Mouse (Mus musculus): ENCODE measurements around the gene Psma6. TPM values are rescaled to one million over a fixed set of nuclear protein-coding genes. Genes with fewer than 3 reads are reported as not detected.

The Psma6 gene
- polyA plus RNA-seq, 1 experiment from 2014 or later: 378 TPM

GRCm38 (mm10) chr12:55460900-55461299, 76.9 kb downstream of the Psma6 start:
- Histone ChIP-seq H3K36me3 (no peaks in the 10 kb centered on the region), H3K9me3 (no peaks in the 10 kb centered on the region), H3K4me1 (peaks cover 63% of the 10 kb centered on the region), H3K4me3 (no peak overlapping the region), H3K9ac (no peak overlapping the region), H3K4me2 (no peak overlapping the region), H3K27me3 (no peaks in the 10 kb centered on the region), H3K27ac (peak overlapping the region; percentile 85)
- 43% methylated on average over 4 of the region's 4 CpGs for WGBS
- no peak for ATAC-seq (ENCODE audit: insufficient number of reproducible peaks, low FRiP score, low TSS enrichment, low read depth)

- H3K9ac ChIP-seq: no peak overlapping the region
- H3K4me3 ChIP-seq: no peak overlapping the region
- no peaks in the 10 kb centered on the region for H3K27me3 ChIP-seq
- peaks cover 68% of the 10 kb centered on the region for H3K4me1 ChIP-seq
- no peaks in the 10 kb centered on the region for H3K9me3 ChIP-seq
- H3K27ac ChIP-seq: peak overlapping the region; percentile 85
- H3K4me2 ChIP-seq: 0 out of 2 replicates have a peak overlapping the region, but pooled peaks have one; percentile 2
- WGBS: 28% methylated on average over 6 of the region's 6 CpGs
- peak; percentile 53 for ATAC-seq (ENCODE audit: insufficient number of reproducible peaks, low FRiP score, low TSS enrichment, low read depth)
- no peaks in the 10 kb centered on the region for H3K36me3 ChIP-seq
Measured at GRCm38 (mm10) chr12:55461767-55462166, 77.7 kb downstream of the Psma6 start.

DNA sequence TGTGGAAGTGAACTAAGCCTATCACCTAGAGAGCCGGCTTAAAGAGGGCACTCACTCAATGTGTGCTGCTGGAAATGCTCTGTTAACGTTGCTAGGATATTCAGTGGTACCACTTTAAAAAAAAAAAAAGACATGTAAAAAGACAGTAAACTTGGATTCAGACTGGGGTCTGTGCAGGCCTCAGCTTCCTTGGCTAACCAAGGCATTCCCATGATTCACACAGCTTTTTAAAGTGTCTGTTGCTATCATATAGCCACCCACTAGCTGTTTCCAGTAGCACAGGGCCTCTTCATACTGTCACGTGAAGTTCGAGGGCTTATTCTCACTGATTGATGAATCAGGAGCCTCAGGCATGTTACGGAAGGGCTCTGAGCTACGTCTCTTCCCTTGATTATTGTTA, 78.4 kb downstream of the Psma6 start:
- 46% methylated on average over 6 of the region's 6 CpGs for WGBS
- Histone ChIP-seq H3K4me3 (no peak overlapping the region), H3K9ac (no peak overlapping the region), H3K36me3 (no peaks in the 10 kb centered on the region), H3K4me1 (peaks cover 68% of the 10 kb centered on the region), H3K4me2 (no peak overlapping the region), H3K27me3 (no peaks in the 10 kb centered on the region), H3K9me3 (no peaks in the 10 kb centered on the region), H3K27ac (peak overlapping the region; percentile 83)
- ATAC-seq (ENCODE audit: insufficient number of reproducible peaks, low FRiP score, low TSS enrichment, low read depth): no peak

DNA sequence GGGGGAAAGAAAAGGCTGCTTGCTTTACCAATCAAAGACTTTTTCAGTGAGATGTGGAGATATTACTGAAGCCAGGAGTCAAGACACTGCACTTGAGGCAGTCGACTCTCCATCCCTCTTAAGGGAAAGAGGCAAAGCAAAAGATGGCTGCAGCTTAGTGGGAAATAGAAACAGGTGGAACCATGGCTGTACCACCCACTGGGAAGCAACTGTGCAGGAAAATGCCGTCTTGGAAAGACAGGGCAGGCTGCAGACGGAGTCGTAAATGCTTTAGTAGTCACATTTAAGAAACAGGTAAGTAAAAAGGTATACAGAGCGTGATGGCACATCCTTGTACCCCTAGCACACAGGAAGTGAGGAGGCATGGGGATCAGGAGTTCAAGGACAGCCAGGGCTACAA, 79.1 kb downstream of the Psma6 start:
- H3K4me1 ChIP-seq: peaks cover 68% of the 10 kb centered on the region
- no peak overlapping the region for H3K4me2 ChIP-seq
- H3K9ac ChIP-seq: no peak overlapping the region
- no peaks in the 10 kb centered on the region for H3K36me3 ChIP-seq
- H3K27me3 ChIP-seq: no peaks in the 10 kb centered on the region
- WGBS: 58% methylated on average over 5 of the region's 5 CpGs
- peak overlapping the region; percentile 83 for H3K27ac ChIP-seq
- no peak overlapping the region for H3K4me3 ChIP-seq
- H3K9me3 ChIP-seq: no peaks in the 10 kb centered on the region
- ATAC-seq (ENCODE audit: insufficient number of reproducible peaks, low FRiP score, low TSS enrichment, low read depth): no peak

DNA sequence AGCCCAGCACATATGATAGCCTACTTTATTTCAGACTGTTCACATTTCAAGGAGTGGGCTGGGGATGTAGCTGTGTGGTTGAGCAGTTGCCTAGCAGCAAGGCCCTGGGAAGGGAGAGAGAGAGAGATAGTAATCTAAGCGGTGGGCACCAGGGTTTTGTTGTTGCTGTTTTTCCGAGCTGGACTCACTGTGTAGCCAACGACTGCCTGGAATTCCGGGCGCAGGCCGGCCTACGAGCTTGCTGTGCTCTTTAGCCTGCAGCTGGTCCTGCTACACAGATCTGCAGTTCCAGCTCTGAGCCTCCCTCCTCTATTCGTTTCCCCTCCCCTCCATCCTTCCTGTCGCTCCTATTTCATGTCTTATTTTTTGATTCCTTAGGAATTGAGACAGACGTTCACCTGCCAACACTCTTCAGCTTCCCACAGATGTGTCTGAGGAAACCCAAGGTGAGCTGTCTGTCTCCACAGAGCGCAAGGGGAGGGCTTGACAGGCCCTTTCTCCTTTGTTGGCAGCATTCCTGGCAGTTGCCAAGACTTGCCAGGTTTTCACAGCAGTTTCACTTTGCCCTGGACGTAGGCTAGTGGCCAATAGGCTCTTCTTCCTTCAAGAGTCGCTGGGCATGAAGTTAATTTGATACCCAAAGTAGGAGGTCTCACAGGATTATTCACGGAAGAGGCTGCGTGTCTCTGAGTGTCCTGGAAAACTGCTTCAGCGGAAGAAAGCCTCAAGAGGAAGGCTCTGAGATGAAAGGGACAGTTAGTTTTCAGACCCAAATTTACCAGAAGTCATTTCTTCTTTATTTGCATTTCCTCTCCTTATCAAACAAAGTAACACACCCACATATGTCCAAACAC, 80.2 kb downstream of the Psma6 start:
- ATAC-seq (ENCODE audit: insufficient number of reproducible peaks, low FRiP score, low TSS enrichment, low read depth): 0 out of 2 replicates have a peak, but pooled peaks have one; percentile 30
- 15% methylated on average over 16 of the region's 16 CpGs for WGBS
- Histone ChIP-seq H3K27me3 (no peaks in the 10 kb centered on the region), H3K4me3 (no peak overlapping the region), H3K36me3 (no peaks in the 10 kb centered on the region), H3K4me2 (peak overlapping the region; percentile 13; the same call in 1 of the 2 replicates), H3K9me3 (no peaks in the 10 kb centered on the region), H3K9ac (no peak overlapping the region), H3K27ac (peak overlapping the region; percentile 80), H3K4me1 (peaks cover 60% of the 10 kb centered on the region)

- Histone ChIP-seq H3K27ac (peak overlapping the region; percentile 80), H3K36me3 (no peaks in the 10 kb centered on the region), H3K9ac (no peak overlapping the region), H3K4me3 (no peak overlapping the region), H3K27me3 (no peaks in the 10 kb centered on the region), H3K4me1 (peaks cover 60% of the 10 kb centered on the region), H3K4me2 (peak overlapping the region; percentile 3; the same call in 1 of the 2 replicates), H3K9me3 (no peaks in the 10 kb centered on the region)
- WGBS: 39% methylated on average over 13 of the region's 14 CpGs
- no peak for ATAC-seq (ENCODE audit: insufficient number of reproducible peaks, low FRiP score, low TSS enrichment, low read depth)
Measured at GRCm38 (mm10) chr12:55464846-55465361, 80.9 kb downstream of the Psma6 start.

DNA sequence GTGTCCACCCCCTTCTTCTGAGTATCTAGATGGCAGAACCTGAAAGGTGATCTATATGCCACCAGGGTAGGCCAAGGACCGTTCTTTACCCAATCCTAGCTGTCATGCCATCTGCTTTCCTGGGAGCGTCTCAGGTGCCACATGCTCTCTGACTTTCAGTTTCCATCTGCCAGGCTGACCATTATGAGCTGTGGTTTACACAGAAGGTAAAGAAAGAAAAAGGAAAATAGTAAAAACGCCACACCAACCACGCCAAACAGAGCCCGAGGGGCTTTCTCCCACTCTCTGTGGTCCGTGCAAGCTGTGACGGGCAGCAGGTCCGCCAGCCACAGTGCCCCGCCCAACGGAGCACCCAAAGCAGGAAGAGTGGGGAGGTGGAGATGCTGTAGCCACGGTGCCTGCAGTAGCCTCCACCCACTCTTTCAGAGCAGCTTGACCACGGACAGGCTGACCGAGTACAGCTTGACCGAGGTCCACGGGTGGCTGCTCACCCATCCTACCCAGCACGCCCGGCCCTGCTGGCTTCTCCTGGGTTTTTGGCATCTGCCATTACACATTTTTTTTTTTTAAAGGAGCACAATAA, 81.5 kb downstream of the Psma6 start:
- H3K4me2 ChIP-seq: peak overlapping the region; percentile 3; the same call in 1 of the 2 replicates
- no peaks in the 10 kb centered on the region for H3K27me3 ChIP-seq
- H3K4me1 ChIP-seq: peaks cover 60% of the 10 kb centered on the region
- H3K36me3 ChIP-seq: no peaks in the 10 kb centered on the region
- H3K9ac ChIP-seq: no peak overlapping the region
- no peak for ATAC-seq (ENCODE audit: insufficient number of reproducible peaks, low FRiP score, low TSS enrichment, low read depth)
- no peak overlapping the region for H3K4me3 ChIP-seq
- 69% methylated on average over 17 of the region's 17 CpGs for WGBS
- no peaks in the 10 kb centered on the region for H3K9me3 ChIP-seq
- peak overlapping the region; percentile 80; the same call in 1 of the 2 replicates for H3K27ac ChIP-seq

GRCm38 (mm10) chr12:55466088-55466701, 82.2 kb downstream of the Psma6 start:
- H3K4me3 ChIP-seq: no peak overlapping the region
- 0 out of 2 replicates have a peak overlapping the region, but pooled peaks have one; percentile 5 for H3K27ac ChIP-seq
- H3K9ac ChIP-seq: no peak overlapping the region
- 69% methylated on average over 7 of the region's 7 CpGs for WGBS
- peaks cover 54% of the 10 kb centered on the region for H3K4me1 ChIP-seq
- H3K36me3 ChIP-seq: no peaks in the 10 kb centered on the region
- no peak; the same call in 1 of the 2 replicates for ATAC-seq (ENCODE audit: insufficient number of reproducible peaks, low FRiP score, low TSS enrichment, low read depth)
- no peaks in the 10 kb centered on the region for H3K27me3 ChIP-seq
- H3K4me2 ChIP-seq: no peak overlapping the region
- H3K9me3 ChIP-seq: no peaks in the 10 kb centered on the region

DNA sequence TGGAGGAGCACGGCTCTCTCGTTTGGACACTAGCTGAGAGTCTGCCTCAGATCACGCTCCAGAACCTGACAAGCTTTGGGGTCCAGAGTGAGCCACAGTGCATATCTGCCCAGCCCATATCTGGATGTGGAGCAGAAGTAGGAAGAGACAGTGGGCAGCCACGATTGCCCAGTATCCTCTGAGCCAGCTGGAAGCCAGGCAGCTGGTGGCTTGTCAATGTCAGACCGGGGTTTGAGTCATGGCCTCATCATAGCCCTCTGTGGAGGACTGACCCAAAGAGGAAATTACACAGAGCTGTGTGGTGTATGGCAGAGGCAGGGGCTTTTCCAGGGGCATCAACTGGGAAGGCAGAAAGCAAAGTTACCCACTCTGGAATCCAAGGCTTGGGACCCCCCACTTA, 82.8 kb downstream of the Psma6 start:
- Histone ChIP-seq H3K27ac (no peak overlapping the region), H3K36me3 (no peaks in the 10 kb centered on the region), H3K4me1 (peaks cover 48% of the 10 kb centered on the region), H3K9ac (no peak overlapping the region), H3K4me3 (no peak overlapping the region), H3K9me3 (no peaks in the 10 kb centered on the region), H3K27me3 (no peaks in the 10 kb centered on the region), H3K4me2 (no peak overlapping the region)
- no peak for ATAC-seq (ENCODE audit: insufficient number of reproducible peaks, low FRiP score, low TSS enrichment, low read depth)
- WGBS: 71% methylated on average over 5 of the region's 5 CpGs

DNA sequence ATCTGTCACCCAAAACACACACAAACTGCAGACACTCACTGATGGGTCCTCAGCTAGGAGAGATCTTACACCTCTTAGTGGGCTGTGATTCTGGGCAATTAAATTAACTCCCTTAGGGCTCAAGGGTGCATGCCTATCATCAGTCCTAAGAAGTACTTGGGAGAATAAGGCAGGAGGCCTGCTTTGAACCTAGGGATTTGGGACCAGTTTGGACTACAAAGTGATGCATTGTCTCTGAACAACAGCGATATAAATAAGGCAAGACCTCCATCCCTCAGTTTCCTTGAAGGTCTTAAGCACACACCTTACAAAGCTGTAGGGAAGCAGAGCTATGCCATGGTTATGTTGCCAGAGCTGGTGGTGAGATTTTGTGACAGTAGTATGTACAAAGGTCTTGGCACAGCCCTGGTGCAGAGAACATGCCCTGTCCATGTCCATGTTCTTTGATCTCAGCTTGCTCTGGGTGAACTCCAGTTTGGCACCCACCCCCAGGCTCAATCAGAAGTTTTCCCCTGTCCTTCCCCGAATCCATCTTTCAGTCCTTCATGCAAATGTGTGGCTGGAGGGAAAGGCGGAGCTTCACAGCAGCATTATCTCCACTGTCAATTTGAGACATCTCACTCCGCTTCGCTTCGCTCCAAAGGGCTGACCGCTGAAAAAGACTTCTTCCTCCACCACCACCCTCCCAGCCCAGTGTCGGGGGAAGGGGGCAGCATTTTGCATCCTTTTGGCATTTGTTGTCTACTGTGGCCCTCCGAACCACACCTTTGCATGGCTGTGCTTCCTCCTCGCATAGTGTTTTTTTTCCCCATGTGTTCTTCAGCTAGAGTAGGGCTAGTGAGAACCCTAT, 83.5 kb downstream of the Psma6 start:
- no peak for ATAC-seq (ENCODE audit: insufficient number of reproducible peaks, low FRiP score, low TSS enrichment, low read depth)
- peaks cover 40% of the 10 kb centered on the region for H3K4me1 ChIP-seq

More for the DNA sequence above, 83.5 kb downstream of the Psma6 start:
- 72% methylated on average over 10 of the region's 10 CpGs for WGBS
- no peak overlapping the region for H3K27ac ChIP-seq
- no peak overlapping the region for H3K4me2 ChIP-seq
- H3K4me3 ChIP-seq: no peak overlapping the region
- no peak overlapping the region for H3K9ac ChIP-seq
- no peaks in the 10 kb centered on the region for H3K27me3 ChIP-seq
- H3K36me3 ChIP-seq: no peaks in the 10 kb centered on the region
- no peaks in the 10 kb centered on the region for H3K9me3 ChIP-seq
